Mouse (Mus musculus): ENCODE data around the gene Gm4498. TPM values are rescaled to one million over a fixed set of nuclear protein-coding genes. Genes with fewer than 3 reads are reported as not detected.
"Not testable (repeated sequence)": the region's sequence is repeated elsewhere in the genome, so short reads cannot be mapped to it uniquely, and the experiment has no call there.

Gm4498 gene
- polyA plus RNA-seq (2015; fragmentation: Nextera tagmentation; extraction: Ambion mirVana): not detected in 2 replicates

- not testable (repeated sequence) for H3K9me3 ChIP-seq (replicated peaks; ENCODE audit: control insufficient read depth, low read length); H3K4me3 ChIP-seq (ENCODE audit: low read length); H3K4me1 ChIP-seq (ENCODE audit: control insufficient read depth, insufficient read depth, low read length); H3K9ac ChIP-seq (ENCODE audit: low read length); H3K27ac ChIP-seq (ENCODE audit: low read length); H3K4me2 ChIP-seq (ENCODE audit: low read depth, low read length); ATAC-seq (replicated peaks; ENCODE audit: extremely low read depth, insufficient read depth, low FRiP score); H3K27me3 ChIP-seq (ENCODE audit: control insufficient read depth, insufficient read depth, low read length); H3K36me3 ChIP-seq (ENCODE audit: control insufficient read depth, insufficient read depth)
- no CpG with 5 or more reads among the region's 2 CpGs for WGBS
These were observed at the start of gene Gm4498 for GRCm38 (mm10) chr7:20233728-20234127. Gm4498 (minus strand) TSS chr7:20233828.

DNA sequence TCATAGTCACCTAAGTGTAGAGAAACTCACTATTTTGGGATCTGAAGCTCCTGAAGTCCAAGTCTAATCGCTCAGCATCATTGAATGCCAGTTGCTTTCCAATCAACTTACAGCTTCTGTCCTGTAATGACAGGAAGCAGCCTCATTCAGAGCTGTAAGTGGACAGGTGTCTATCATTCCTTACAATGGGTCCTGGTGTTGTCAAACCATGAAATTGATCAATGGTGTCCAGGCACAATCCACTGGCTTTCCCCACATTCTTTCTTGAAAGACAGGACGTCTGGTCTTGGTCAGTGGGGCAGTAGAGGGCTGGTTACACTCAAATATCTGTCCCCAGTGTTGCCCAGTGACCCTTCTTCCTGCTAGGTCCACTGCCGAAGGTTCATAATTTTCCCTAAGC, 29.1 kb upstream of the Gm4498 start, which contains the start of gene Gm5890:
Gene Gm5890, minus strand, starts transcription at position 101 of the 400 bp plus-strand sequence.
- not testable (repeated sequence) for H3K4me2 ChIP-seq (ENCODE audit: low read depth, low read length); H3K27ac ChIP-seq (ENCODE audit: low read length); H3K36me3 ChIP-seq (ENCODE audit: control insufficient read depth, insufficient read depth); H3K4me1 ChIP-seq (ENCODE audit: control insufficient read depth, insufficient read depth, low read length); H3K9ac ChIP-seq (ENCODE audit: low read length); H3K4me3 ChIP-seq (ENCODE audit: low read length); H3K9me3 ChIP-seq (replicated peaks; ENCODE audit: control insufficient read depth, low read length); H3K27me3 ChIP-seq (ENCODE audit: control insufficient read depth, insufficient read depth, low read length); ATAC-seq (replicated peaks; ENCODE audit: extremely low read depth, insufficient read depth, low FRiP score)
- no CpG with 5 or more reads among the region's 3 CpGs for WGBS

DNA sequence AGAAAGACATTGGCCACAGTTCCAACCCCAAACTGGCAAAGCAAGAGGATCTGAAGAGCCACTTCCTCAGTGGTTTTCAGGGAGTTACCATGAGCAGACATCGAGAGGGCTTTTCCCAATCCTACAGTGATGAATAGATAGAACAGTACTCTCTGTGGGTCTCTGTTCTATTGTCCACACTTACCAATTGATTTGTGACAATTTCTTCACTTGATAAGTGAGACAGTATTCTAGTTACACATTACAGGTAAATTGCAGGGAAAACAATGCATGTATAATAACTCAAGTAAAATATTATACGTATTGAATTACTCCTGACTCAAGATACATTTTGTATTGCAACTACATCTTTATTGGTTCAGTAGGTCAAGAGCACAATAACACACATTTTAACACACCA, 28.1 kb downstream of the Gm4498 start, which contains the start of gene Gm6164:
Gene Gm6164, minus strand, starts transcription at position 101 of the 400 bp plus-strand sequence.
- not testable (repeated sequence) for H3K9ac ChIP-seq (ENCODE audit: low read length); H3K27ac ChIP-seq (ENCODE audit: low read length); H3K9me3 ChIP-seq (replicated peaks; ENCODE audit: control insufficient read depth, low read length); H3K4me3 ChIP-seq (ENCODE audit: low read length); H3K4me1 ChIP-seq (ENCODE audit: control insufficient read depth, insufficient read depth, low read length); ATAC-seq (replicated peaks; ENCODE audit: extremely low read depth, insufficient read depth, low FRiP score); H3K36me3 ChIP-seq (ENCODE audit: control insufficient read depth, insufficient read depth); H3K27me3 ChIP-seq (ENCODE audit: control insufficient read depth, insufficient read depth, low read length); H3K4me2 ChIP-seq (ENCODE audit: low read depth, low read length)
- no CpG with 5 or more reads among the region's 2 CpGs for WGBS

DNA sequence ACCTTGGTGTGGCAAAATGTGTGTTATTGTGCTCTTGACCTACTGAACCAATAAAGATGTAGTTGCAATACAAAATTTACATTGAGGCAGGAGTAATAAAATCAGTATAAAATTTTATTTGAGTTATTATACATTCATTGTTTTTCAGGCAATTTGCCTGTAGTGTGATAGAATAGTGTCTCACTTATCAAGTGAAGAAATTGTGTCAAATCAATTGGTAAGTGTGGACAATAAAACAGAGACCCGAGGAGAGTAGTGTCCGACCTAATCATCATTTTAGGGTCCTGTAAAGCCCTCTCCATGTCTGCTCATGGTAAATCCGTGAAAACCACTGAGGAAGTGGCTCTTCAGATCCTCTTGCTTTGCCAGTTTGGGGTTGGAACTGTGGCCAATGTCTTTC, 40.2 kb downstream of the Gm4498 start, which contains the start of gene Vmn1r95:
Gene Vmn1r95, plus strand, starts transcription at position 301 of the 400 bp plus-strand sequence.
- not testable (repeated sequence) for H3K4me1 ChIP-seq (ENCODE audit: control insufficient read depth, insufficient read depth, low read length); H3K4me2 ChIP-seq (ENCODE audit: low read depth, low read length); H3K36me3 ChIP-seq (ENCODE audit: control insufficient read depth, insufficient read depth); H3K27ac ChIP-seq (ENCODE audit: low read length); ATAC-seq (replicated peaks; ENCODE audit: extremely low read depth, insufficient read depth, low FRiP score); H3K27me3 ChIP-seq (ENCODE audit: control insufficient read depth, insufficient read depth, low read length); H3K4me3 ChIP-seq (ENCODE audit: low read length); H3K9ac ChIP-seq (ENCODE audit: low read length); H3K9me3 ChIP-seq (replicated peaks; ENCODE audit: control insufficient read depth, low read length)
- no CpG with 5 or more reads among the region's 3 CpGs for WGBS

Other genes with a start within 250 kb of the Gm4498 start
- 0.04 TPM in 1 of 2 replicates, not detected in the other for gene Nlrp9b, start 242.4 kb downstream of the Gm4498 start, polyA plus RNA-seq (2015; fragmentation: Nextera tagmentation; extraction: Ambion mirVana)
- gene Vmn1r91, start 134.1 kb downstream of the Gm4498 start, polyA plus RNA-seq (2015; fragmentation: Nextera tagmentation; extraction: Ambion mirVana): not detected in 2 replicates
- not detected in 2 replicates for gene Gm16442, start 111.2 kb downstream of the Gm4498 start, polyA plus RNA-seq (2015; fragmentation: Nextera tagmentation; extraction: Ambion mirVana)
- gene Vmn1r93, start 94.7 kb downstream of the Gm4498 start, polyA plus RNA-seq (2015; fragmentation: Nextera tagmentation; extraction: Ambion mirVana): not detected in 2 replicates
- gene Vmn1r94, start 65.5 kb downstream of the Gm4498 start, polyA plus RNA-seq (2015; fragmentation: Nextera tagmentation; extraction: Ambion mirVana): not detected in 2 replicates
- not detected in 2 replicates for gene Vmn1r95, start 40.1 kb downstream of the Gm4498 start, polyA plus RNA-seq (2015; fragmentation: Nextera tagmentation; extraction: Ambion mirVana)
- not detected in 2 replicates for gene Gm6164, start 28.2 kb downstream of the Gm4498 start, polyA plus RNA-seq (2015; fragmentation: Nextera tagmentation; extraction: Ambion mirVana)
- gene Gm5890, start 29.0 kb upstream of the Gm4498 start, polyA plus RNA-seq (2015; fragmentation: Nextera tagmentation; extraction: Ambion mirVana): not detected in 2 replicates
- gene Gm4133, start 100.2 kb upstream of the Gm4498 start, polyA plus RNA-seq (2015; fragmentation: Nextera tagmentation; extraction: Ambion mirVana): not detected in 2 replicates
- not detected in 2 replicates for gene Gm5728, start 141.6 kb upstream of the Gm4498 start, polyA plus RNA-seq (2015; fragmentation: Nextera tagmentation; extraction: Ambion mirVana)
- gene Vmn1r100, start 184.1 kb upstream of the Gm4498 start, polyA plus RNA-seq (2015; fragmentation: Nextera tagmentation; extraction: Ambion mirVana): not detected in 2 replicates
- not detected in 2 replicates for gene Vmn1r101, start 208.8 kb upstream of the Gm4498 start, polyA plus RNA-seq (2015; fragmentation: Nextera tagmentation; extraction: Ambion mirVana)
- not detected in 2 replicates for gene Gm10670, start 241.1 kb upstream of the Gm4498 start, polyA plus RNA-seq (2015; fragmentation: Nextera tagmentation; extraction: Ambion mirVana)

Measured in heart, embryonic 16.5 days (tissue).